Mouse (Mus musculus): Measurements from ENCODE around the gene Gm49340.

DNA sequence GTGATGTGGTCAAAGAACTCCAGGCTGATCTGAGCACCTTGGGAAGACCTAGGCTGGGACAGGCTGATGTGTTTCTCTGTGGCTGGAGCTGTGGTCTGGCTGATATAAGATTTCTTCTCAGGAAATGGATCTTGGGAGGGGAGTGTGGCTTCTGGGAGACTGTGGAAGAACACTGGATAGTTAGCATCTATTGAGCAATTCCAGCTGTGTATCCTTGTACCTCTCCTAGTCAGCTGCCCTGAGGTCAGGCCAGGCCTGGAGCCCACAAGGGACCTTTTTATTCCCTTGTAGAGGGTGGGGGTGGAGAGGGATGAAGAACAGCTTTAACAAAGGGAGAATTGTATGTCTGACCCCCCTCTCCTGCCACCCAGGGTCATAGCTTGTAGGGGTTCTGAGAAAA is 45.2 kb upstream of the Gm49340 start:
- TF ChIP-seq CTCF (conservative IDR thresholded peaks at IDR 0.05; ENCODE audit: insufficient read depth, insufficient read length, low read depth, low read length) (no peak), POLR2A (IDR thresholded peaks at IDR 0.05; ENCODE audit: low read depth, low read length) (no peak)

Data from kidney, adult 2 months (tissue).